Mouse (Mus musculus) heart, embryonic 13.5 days (tissue): ENCODE measurements at regions not wholly inside any gene's neighbourhood (a gene's known extent, or its start where the extent isn't known, plus 50 kb on each side); places are given as distances from the start of the nearest gene placed in this dataset.
"Not testable (repeated sequence)": the region's sequence is repeated elsewhere in the genome, so short reads cannot be mapped to it uniquely, and the experiment has no call there.

Source experiments
- ATAC-seq: fragments of 200-750 bp; cut with Nextera tagmentation; 2 replicates; pipeline ENCODE4 v1.8.0; 2017; ENCODE audit warnings: moderate TSS enrichment; ENCODE audit not compliant: insufficient number of reproducible peaks, low FRiP score, low TSS enrichment; ENCODE audit errors: extremely low read depth
- H3K27ac ChIP-seq: fragments of 300-500 bp; sonication (generic); replicated peaks from 2 replicates; pipeline ENCODE4 v1.5.1; 2015; ENCODE audit warnings: moderate library complexity, mild to moderate bottlenecking, inconsistent platforms
- H3K27me3 ChIP-seq: fragments of 300-500 bp; sonication (generic); replicated peaks from 2 replicates; pipeline ENCODE4 v1.6.1; 2015; ENCODE audit warnings: mild to moderate bottlenecking, inconsistent platforms
- H3K36me3 ChIP-seq: fragments of 300-500 bp; sonication (generic); 2 replicates; pipeline ENCODE4 v1.6.1; 2015; ENCODE audit warnings: mild to moderate bottlenecking, inconsistent platforms
- H3K4me1 ChIP-seq: fragments of 300-500 bp; sonication (generic); 2 replicates; pipeline ENCODE4 v1.6.1; 2015; ENCODE audit warnings: inconsistent platforms
- H3K4me2 ChIP-seq: fragments of 300-500 bp; sonication (generic); 2 replicates; pipeline ENCODE4 v1.6.1; 2015; ENCODE audit warnings: inconsistent platforms, mild to moderate bottlenecking, moderate library complexity
- H3K4me3 ChIP-seq: fragments of 300-500 bp; sonication (generic); 2 replicates; pipeline ENCODE4 v1.5.1; 2015; ENCODE audit warnings: moderate library complexity, mild to moderate bottlenecking, inconsistent platforms
- H3K9ac ChIP-seq: fragments of 300-500 bp; sonication (generic); 2 replicates; pipeline ENCODE4 v1.6.1; 2015; ENCODE audit warnings: inconsistent platforms, mild to moderate bottlenecking, moderate library complexity
- H3K9me3 ChIP-seq: fragments of 300-500 bp; sonication (generic); 2 replicates; pipeline ENCODE4 v1.6.1; 2016; ENCODE audit warnings: inconsistent platforms
- WGBS: fragments of 180-500 bp; shearing (Covaris S2); methylation state at CpG from one replicate; pipeline ENCODE4 v1.1.7; 2015; ENCODE audit warnings: mixed read lengths; 5-methylcytosine and 5-hydroxymethylcytosine counted together

GRCm38 (mm10) chr14:54148121-54148520 lies 105.8 kb downstream of the Dad1 start:
- H3K27me3 ChIP-seq = no peaks in the 10 kb centered on the region
- H3K4me1 ChIP-seq = peaks cover 13% of the 10 kb centered on the region
- no peak overlapping the region for H3K4me2 ChIP-seq
- no peak overlapping the region for H3K4me3 ChIP-seq
- WGBS = 67% methylated on average over 4 of the region's 4 CpGs
- H3K36me3 ChIP-seq = no peaks in the 10 kb centered on the region
- no peaks in the 10 kb centered on the region for H3K9me3 ChIP-seq
- ATAC-seq = no peak
- no peak overlapping the region for H3K27ac ChIP-seq
- no peak overlapping the region for H3K9ac ChIP-seq

- Histone ChIP-seq H3K4me2 (no peak overlapping the region), H3K9me3 (no peaks in the 10 kb centered on the region), H3K27me3 (no peaks in the 10 kb centered on the region), H3K36me3 (no peaks in the 10 kb centered on the region), H3K4me1 (peaks cover 13% of the 10 kb centered on the region), H3K4me3 (no peak overlapping the region), H3K9ac (no peak overlapping the region), H3K27ac (no peak overlapping the region)
- no peak for ATAC-seq
- WGBS = 59% methylated on average over 6 of the region's 7 CpGs
These were observed 106.4 kb downstream of the Dad1 start for GRCm38 (mm10) chr14:54147546-54147945.

- WGBS = 40% methylated on average over 11 of the region's 11 CpGs
- peak; percentile 19; the same call in 1 of the 2 replicates for ATAC-seq
- H3K27ac ChIP-seq = 0 out of 2 replicates have a peak overlapping the region, but pooled peaks have one; percentile 32
These were observed 107.9 kb downstream of the Dad1 start for GRCm38 (mm10) chr14:54145743-54146741.

GRCm38 (mm10) chr14:54143828-54144227 lies 110.1 kb downstream of the Dad1 start:
- Histone ChIP-seq H3K9me3 (no peaks in the 10 kb centered on the region), H3K36me3 (no peaks in the 10 kb centered on the region), H3K27ac (no peak overlapping the region), H3K27me3 (no peaks in the 10 kb centered on the region), H3K4me3 (no peak overlapping the region), H3K4me2 (no peak overlapping the region), H3K4me1 (peaks cover 13% of the 10 kb centered on the region), H3K9ac (no peak overlapping the region)
- ATAC-seq = no peak
- WGBS = 53% methylated on average over 1 of the region's 1 CpGs

More at GRCm38 (mm10) chr14:54145743-54146741, 107.9 kb downstream of the Dad1 start:
- H3K9ac ChIP-seq = no peak overlapping the region
- H3K4me1 ChIP-seq = peaks cover 13% of the 10 kb centered on the region
- H3K9me3 ChIP-seq = no peaks in the 10 kb centered on the region
- H3K4me3 ChIP-seq = no peak overlapping the region
- no peaks in the 10 kb centered on the region for H3K36me3 ChIP-seq
- no peaks in the 10 kb centered on the region for H3K27me3 ChIP-seq
- no peak overlapping the region for H3K4me2 ChIP-seq

GRCm38 (mm10) chr14:54138288-54138687 lies 115.6 kb downstream of the Dad1 start:
- Histone ChIP-seq H3K4me2 (no peak overlapping the region), H3K27me3 (no peaks in the 10 kb centered on the region), H3K4me1 (no peaks in the 10 kb centered on the region), H3K27ac (no peak overlapping the region), H3K9ac (no peak overlapping the region), H3K4me3 (no peak overlapping the region), H3K9me3 (no peaks in the 10 kb centered on the region), H3K36me3 (no peaks in the 10 kb centered on the region)
- ATAC-seq = no peak
- 31% methylated on average over 3 of the region's 3 CpGs for WGBS

GRCm38 (mm10) chr14:54136538-54136937 lies 117.4 kb downstream of the Dad1 start:
- Histone ChIP-seq H3K4me1 (no peaks in the 10 kb centered on the region), H3K27me3 (no peaks in the 10 kb centered on the region), H3K36me3 (no peaks in the 10 kb centered on the region), H3K27ac (no peak overlapping the region), H3K9ac (no peak overlapping the region), H3K9me3 (no peaks in the 10 kb centered on the region), H3K4me3 (no peak overlapping the region), H3K4me2 (no peak overlapping the region)
- 53% methylated on average over 3 of the region's 3 CpGs for WGBS
- no peak for ATAC-seq

GRCm38 (mm10) chr14:54128334-54128733 lies 125.6 kb downstream of the Dad1 start:
- no peak overlapping the region for H3K9ac ChIP-seq
- ATAC-seq = no peak
- H3K9me3 ChIP-seq = no peaks in the 10 kb centered on the region
- no peak overlapping the region for H3K4me3 ChIP-seq
- 60% methylated on average over 4 of the region's 4 CpGs for WGBS
- H3K4me1 ChIP-seq = peaks cover 21% of the 10 kb centered on the region
- no peaks in the 10 kb centered on the region for H3K36me3 ChIP-seq
- H3K27ac ChIP-seq = no peak overlapping the region
- H3K4me2 ChIP-seq = no peak overlapping the region
- no peaks in the 10 kb centered on the region for H3K27me3 ChIP-seq

- no peaks in the 10 kb centered on the region for H3K9me3 ChIP-seq
- ATAC-seq = no peak
- H3K27ac ChIP-seq = no peak overlapping the region
- no peaks in the 10 kb centered on the region for H3K36me3 ChIP-seq
- no peak overlapping the region for H3K4me2 ChIP-seq
- no peak overlapping the region for H3K4me3 ChIP-seq
- H3K27me3 ChIP-seq = no peaks in the 10 kb centered on the region
- no peak overlapping the region for H3K9ac ChIP-seq
- H3K4me1 ChIP-seq = peaks cover 35% of the 10 kb centered on the region
These were observed 128.4 kb downstream of the Dad1 start for GRCm38 (mm10) chr14:54125510-54125909.

GRCm38 (mm10) chr14:54121973-54122372 lies 131.9 kb downstream of the Dad1 start:
- no peak overlapping the region for H3K27ac ChIP-seq
- H3K36me3 ChIP-seq = no peaks in the 10 kb centered on the region
- 54% methylated on average over 7 of the region's 7 CpGs for WGBS
- no peak overlapping the region for H3K4me3 ChIP-seq
- no peaks in the 10 kb centered on the region for H3K9me3 ChIP-seq
- ATAC-seq = no peak
- no peaks in the 10 kb centered on the region for H3K27me3 ChIP-seq
- H3K4me1 ChIP-seq = peaks cover 35% of the 10 kb centered on the region
- H3K4me2 ChIP-seq = no peak overlapping the region
- no peak overlapping the region for H3K9ac ChIP-seq

GRCm38 (mm10) chr14:54121340-54121739 lies 132.6 kb downstream of the Dad1 start:
- no peaks in the 10 kb centered on the region for H3K36me3 ChIP-seq
- H3K9me3 ChIP-seq = no peaks in the 10 kb centered on the region

GRCm38 (mm10) chr14:54120194-54120593 lies 133.7 kb downstream of the Dad1 start:
- WGBS = 81% methylated on average over 5 of the region's 5 CpGs
- Histone ChIP-seq H3K9me3 (no peaks in the 10 kb centered on the region), H3K4me2 (no peak overlapping the region), H3K4me1 (peaks cover 22% of the 10 kb centered on the region), H3K27me3 (no peaks in the 10 kb centered on the region), H3K36me3 (no peaks in the 10 kb centered on the region), H3K9ac (no peak overlapping the region), H3K4me3 (no peak overlapping the region), H3K27ac (no peak overlapping the region)
- ATAC-seq = no peak

More at GRCm38 (mm10) chr14:54121340-54121739, 132.6 kb downstream of the Dad1 start:
- ATAC-seq = no peak
- no peaks in the 10 kb centered on the region for H3K27me3 ChIP-seq
- no peak overlapping the region for H3K4me2 ChIP-seq
- WGBS = 68% methylated on average over 4 of the region's 4 CpGs
- no peak overlapping the region for H3K4me3 ChIP-seq
- peaks cover 33% of the 10 kb centered on the region for H3K4me1 ChIP-seq
- no peak overlapping the region for H3K27ac ChIP-seq
- H3K9ac ChIP-seq = no peak overlapping the region

GRCm38 (mm10) chr14:54117607-54118006 lies 136.3 kb downstream of the Dad1 start:
- ATAC-seq, H3K4me3 ChIP-seq, H3K27ac ChIP-seq, H3K9me3 ChIP-seq, H3K4me2 ChIP-seq, H3K36me3 ChIP-seq, H3K27me3 ChIP-seq, H3K9ac ChIP-seq: not testable (repeated sequence)
- peaks cover 13% of the 10 kb centered on the region for H3K4me1 ChIP-seq
- WGBS = 95% methylated on average over 8 of the region's 8 CpGs
